Mouse (Mus musculus) embryonic fibroblast, embryonic 13.5 days (primary cell): Measurements from ENCODE around the gene Ngb.

Experiments
- CTCF ChIP-seq: IDR thresholded peaks from 2 replicates; pipeline ENCODE4 v1.5.1; 2011; ENCODE audit warnings: mild to moderate bottlenecking, control low read depth, low read length, moderate library complexity, borderline replicate concordance; ENCODE audit not compliant: insufficient read depth
- POLR2A ChIP-seq: IDR thresholded peaks from 2 replicates; pipeline ENCODE4 v1.6.1; 2011; ENCODE audit warnings: low read depth, mild to moderate bottlenecking, control low read depth, low read length, moderate library complexity

GRCm38 (mm10) chr12:87070520-87070919 lies 31.8 kb downstream of the Ngb start:
- no peak for TF ChIP-seq CTCF
- TF ChIP-seq POLR2A, result no peak
